Mouse (Mus musculus) midbrain, embryonic 10.5 days (tissue): ENCODE measurements around the gene Fbxo21. TPM values are rescaled to one million over a fixed set of nuclear protein-coding genes. Genes with fewer than 3 reads are reported as not detected.
A peak's percentile ranks its signal among the peaks of the same experiment; 100 is the strongest.

Experiments
- DNase-seq: peaks from one replicate; pipeline ENCODE4 v3.0.0-alpha.2; 2017; ENCODE audit warnings: low spot score
- H3K27ac ChIP-seq: fragments of 300-500 bp; sonication (generic); replicated peaks from 2 replicates; pipeline ENCODE4 v1.5.1; 2016; ENCODE audit warnings: mild to moderate bottlenecking
- H3K27me3 ChIP-seq: fragments of 300-500 bp; sonication (generic); 2 replicates; pipeline ENCODE4 v1.6.1; 2016; ENCODE audit warnings: low read depth, mild to moderate bottlenecking; ENCODE audit not compliant: poor library complexity, severe bottlenecking
- H3K36me3 ChIP-seq: fragments of 300-500 bp; sonication (generic); 2 replicates; pipeline ENCODE4 v1.6.1; 2016; ENCODE audit warnings: mild to moderate bottlenecking, moderate library complexity
- H3K4me1 ChIP-seq: fragments of 300-500 bp; sonication (generic); 2 replicates; pipeline ENCODE4 v1.6.1; 2016
- H3K4me3 ChIP-seq: fragments of 300-500 bp; sonication (generic); 2 replicates; pipeline ENCODE4 v1.5.1; 2016; ENCODE audit warnings: mild to moderate bottlenecking, moderate library complexity
- H3K9me3 ChIP-seq: fragments of 300-500 bp; sonication (generic); replicated peaks from 2 replicates; pipeline ENCODE4 v1.6.1; 2016; ENCODE audit warnings: mild to moderate bottlenecking
- WGBS: fragments of 180-500 bp; shearing (Covaris S2); methylation state at CpG from one replicate; pipeline ENCODE4 v1.1.7; 2016; 5-methylcytosine and 5-hydroxymethylcytosine counted together
- polyA plus RNA-seq: library from polyadenylated mRNA; unstranded; fragments of >200 nt; fragmentation: Nextera tagmentation; extraction: Ambion mirVana; gene quantifications from 2 replicates; pipeline ENCODE4 v1.2.1, GENCODE M21; 2016

Fbxo21 gene
- polyA plus RNA-seq: 105 and 118 TPM in 2 replicates

DNA sequence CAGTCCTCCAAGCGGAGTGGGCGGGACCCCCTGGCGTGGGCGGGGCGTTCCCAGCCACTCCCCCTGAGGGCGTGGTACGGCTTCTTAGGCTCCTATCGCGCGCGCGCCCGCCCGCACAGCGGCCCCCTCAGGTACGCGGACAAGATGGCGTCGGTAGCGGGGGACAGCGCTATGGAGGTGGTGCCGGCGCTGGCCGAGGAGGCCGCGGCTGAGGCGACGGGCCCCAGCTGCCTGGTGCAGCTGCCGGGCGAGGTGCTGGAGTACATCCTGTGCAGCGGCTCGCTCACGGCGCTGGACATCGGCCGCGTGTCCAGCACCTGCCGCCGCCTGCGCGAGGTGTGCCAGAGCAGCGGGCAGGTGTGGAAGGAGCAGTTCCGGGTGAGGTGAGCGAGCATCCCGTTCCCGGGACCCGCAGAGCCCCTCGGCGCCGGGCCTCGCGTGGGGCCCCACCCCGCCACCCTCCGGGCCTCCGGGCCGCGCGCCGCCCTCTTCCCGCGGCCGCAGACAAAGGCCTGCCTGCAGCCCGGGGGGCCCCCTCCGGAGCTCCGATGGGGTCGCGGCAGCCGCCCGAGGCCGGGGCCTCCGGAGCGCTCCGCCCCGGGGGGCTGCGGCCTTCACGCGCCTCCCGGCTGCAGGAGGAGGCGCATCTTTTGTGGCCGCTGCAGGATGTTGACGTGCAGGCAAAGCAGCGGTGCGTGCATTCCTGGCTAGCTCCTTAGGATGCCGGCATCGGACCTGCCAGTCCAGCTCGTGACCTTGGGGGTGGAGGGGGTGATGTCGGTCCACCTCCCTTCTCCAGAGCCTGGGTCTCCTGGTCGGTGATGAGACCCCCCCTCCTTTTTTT, at the start of gene Fbxo21:
Gene Fbxo21 (plus strand): TSS at position 74 of the 844 bp plus-strand sequence.
- DNase-seq: peak; percentile 96
- peak within 1 kb of the TSS; percentile 98 for H3K27ac ChIP-seq
- peaks cover 36% of the 10 kb centered on the region for H3K36me3 ChIP-seq
- peaks cover 30% of the 10 kb centered on the region for H3K4me1 ChIP-seq
- 0 out of 2 replicates have a peak, but pooled peaks cover 4% of the 10 kb centered on the region for H3K27me3 ChIP-seq
- H3K4me3 ChIP-seq: peak within 1 kb of the TSS; percentile 99
- WGBS: under 1% methylated on average over 88 of the region's 88 CpGs
- H3K9me3 ChIP-seq: no peaks in the 10 kb centered on the region

- Histone ChIP-seq H3K4me1 (peaks cover 3% of the 10 kb centered on the region; the same call in 1 of the 2 replicates), H3K27ac (no peak overlapping the region), H3K4me3 (no peak overlapping the region), H3K27me3 (peaks cover 23% of the 10 kb centered on the region), H3K36me3 (no peaks in the 10 kb centered on the region), H3K9me3 (no peaks in the 10 kb centered on the region)
- WGBS: 92% methylated on average over 2 of the region's 2 CpGs
- DNase-seq: no peak
Observed at GRCm38 (mm10) chr5:117928553-117928952, 48.0 kb upstream of the Fbxo21 start.

DNA sequence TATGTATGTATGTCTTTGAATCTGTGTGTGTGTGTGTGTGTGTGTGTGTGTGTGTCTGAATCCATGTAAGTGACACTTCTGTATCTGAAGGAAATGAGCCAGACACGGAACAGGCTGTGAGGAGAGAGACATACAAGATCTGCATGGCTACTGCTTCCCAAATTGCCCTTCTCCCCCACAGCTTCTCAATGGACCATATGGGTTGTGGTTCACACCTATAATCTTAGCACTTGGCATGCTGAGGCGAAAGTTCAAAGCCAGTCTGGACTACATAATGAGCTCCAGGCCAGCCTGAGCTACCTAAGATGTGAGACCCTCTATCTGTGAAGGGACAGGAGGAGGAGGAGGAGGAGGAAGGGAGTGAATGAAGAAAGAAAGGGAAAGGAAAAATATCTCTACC, 44.3 kb upstream of the Fbxo21 start:
- H3K27ac ChIP-seq: no peak overlapping the region
- no peaks in the 10 kb centered on the region for H3K4me1 ChIP-seq
- H3K9me3 ChIP-seq: no peaks in the 10 kb centered on the region
- 89% methylated on average over 2 of the region's 2 CpGs for WGBS
- no peaks in the 10 kb centered on the region for H3K36me3 ChIP-seq
- no peak overlapping the region for H3K4me3 ChIP-seq
- peaks cover 29% of the 10 kb centered on the region for H3K27me3 ChIP-seq
- DNase-seq: no peak

- no peak overlapping the region for H3K4me3 ChIP-seq
- DNase-seq: peak; percentile 86
- H3K4me1 ChIP-seq: no peaks in the 10 kb centered on the region
- H3K27me3 ChIP-seq: peaks cover 29% of the 10 kb centered on the region
- H3K36me3 ChIP-seq: no peaks in the 10 kb centered on the region
- H3K27ac ChIP-seq: no peak overlapping the region
- no peaks in the 10 kb centered on the region for H3K9me3 ChIP-seq
- 5% methylated on average over 8 of the region's 9 CpGs for WGBS
Observed at GRCm38 (mm10) chr5:117932862-117933261, 43.7 kb upstream of the Fbxo21 start.

DNA sequence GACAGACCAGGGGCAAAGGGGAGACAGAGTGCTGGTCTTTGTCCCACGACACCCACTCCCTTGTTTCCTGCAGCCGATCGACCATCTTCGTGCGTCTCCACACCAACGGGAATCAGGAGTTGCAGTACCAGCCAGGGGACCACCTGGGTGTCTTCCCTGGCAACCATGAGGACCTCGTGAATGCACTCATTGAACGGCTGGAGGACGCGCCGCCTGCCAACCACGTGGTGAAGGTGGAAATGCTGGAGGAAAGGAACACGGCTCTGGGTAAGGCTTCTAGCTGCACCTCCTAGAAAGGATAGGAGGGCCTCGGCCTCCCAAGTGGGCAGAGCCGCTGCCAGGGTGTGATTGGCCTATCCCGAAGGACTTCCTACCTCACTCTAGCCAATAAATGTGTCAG, 40.2 kb upstream of the Fbxo21 start:
- Histone ChIP-seq H3K36me3 (no peaks in the 10 kb centered on the region), H3K4me3 (no peak overlapping the region), H3K27me3 (peaks cover 26% of the 10 kb centered on the region), H3K27ac (no peak overlapping the region), H3K4me1 (0 out of 2 replicates have a peak, but pooled peaks cover 4% of the 10 kb centered on the region), H3K9me3 (no peaks in the 10 kb centered on the region)
- 79% methylated on average over 16 of the region's 16 CpGs for WGBS
- no peak for DNase-seq

DNA sequence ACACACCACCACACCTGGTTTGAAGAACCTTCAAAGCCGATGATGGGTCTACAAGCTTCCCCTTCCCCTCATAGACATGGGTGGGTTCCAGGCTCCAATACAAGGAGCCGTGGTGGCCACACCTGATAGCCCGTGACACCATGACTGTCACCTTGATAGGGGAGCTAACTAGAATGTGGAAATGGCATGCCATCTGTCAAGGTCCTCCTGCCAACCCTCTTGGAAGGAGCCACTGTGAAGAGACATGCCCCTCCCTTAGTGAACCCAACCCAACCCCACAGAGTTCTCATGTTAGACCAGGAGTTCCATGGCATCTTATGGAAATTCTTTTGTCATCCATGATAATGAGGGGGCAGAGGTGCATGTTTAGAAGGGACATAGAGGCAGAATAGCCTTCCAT, 39.3 kb upstream of the Fbxo21 start:
- Histone ChIP-seq H3K4me1 (0 out of 2 replicates have a peak, but pooled peaks cover 4% of the 10 kb centered on the region), H3K9me3 (no peaks in the 10 kb centered on the region), H3K36me3 (no peaks in the 10 kb centered on the region), H3K27me3 (peaks cover 19% of the 10 kb centered on the region; the same call in 1 of the 2 replicates), H3K27ac (no peak overlapping the region), H3K4me3 (no peak overlapping the region)
- 86% methylated on average over 3 of the region's 3 CpGs for WGBS
- no peak for DNase-seq

DNA sequence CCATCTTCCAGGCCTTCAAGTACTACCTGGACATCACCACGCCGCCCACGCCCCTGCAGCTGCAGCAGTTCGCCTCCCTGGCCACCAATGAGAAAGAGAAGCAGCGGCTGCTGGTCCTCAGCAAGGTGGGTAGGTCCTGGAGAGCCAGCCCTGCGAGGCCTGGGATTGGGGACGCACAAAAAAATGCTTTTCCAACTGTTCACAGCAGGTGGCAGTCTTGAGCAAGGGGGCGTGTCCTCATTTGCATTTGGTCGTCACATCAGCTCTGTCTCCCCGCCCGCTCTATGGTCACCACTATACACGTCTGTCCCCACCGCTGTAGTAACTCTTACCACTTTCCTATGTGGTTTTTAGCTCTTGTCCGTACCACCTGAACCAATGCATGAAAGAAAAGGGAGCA, 38.3 kb upstream of the Fbxo21 start:
- Histone ChIP-seq H3K36me3 (no peaks in the 10 kb centered on the region), H3K4me3 (peak overlapping the region; percentile 43), H3K27ac (no peak overlapping the region), H3K27me3 (peaks cover 14% of the 10 kb centered on the region; the same call in 1 of the 2 replicates), H3K9me3 (no peaks in the 10 kb centered on the region), H3K4me1 (0 out of 2 replicates have a peak, but pooled peaks cover 4% of the 10 kb centered on the region)
- peak; percentile 81 for DNase-seq
- WGBS: 13% methylated on average over 14 of the region's 14 CpGs

DNA sequence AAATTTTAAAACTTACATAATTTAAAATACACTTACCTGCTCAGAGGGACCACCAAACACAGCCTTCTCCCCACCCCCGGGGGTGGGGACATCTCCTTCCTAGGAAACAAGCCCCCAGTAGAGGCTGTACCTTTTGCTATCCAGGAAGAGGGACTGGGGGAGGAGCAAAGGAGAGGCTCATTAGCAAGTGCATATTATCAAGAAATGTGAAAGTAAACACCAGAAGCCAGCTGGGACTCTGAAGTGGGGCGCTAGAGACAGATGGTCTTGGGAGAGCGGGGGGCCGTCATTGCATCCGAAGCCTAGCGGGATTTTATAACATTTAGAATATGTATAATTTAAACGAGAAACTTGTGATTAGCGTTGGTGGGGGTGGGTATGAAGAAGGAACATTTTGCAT, 37.1 kb upstream of the Fbxo21 start:
- H3K9me3 ChIP-seq: no peaks in the 10 kb centered on the region
- H3K4me3 ChIP-seq: no peak overlapping the region
- H3K27me3 ChIP-seq: peaks cover 14% of the 10 kb centered on the region; the same call in 1 of the 2 replicates
- H3K36me3 ChIP-seq: no peaks in the 10 kb centered on the region
- WGBS: 89% methylated on average over 8 of the region's 8 CpGs
- H3K27ac ChIP-seq: no peak overlapping the region
- no peak for DNase-seq
- 0 out of 2 replicates have a peak, but pooled peaks cover 4% of the 10 kb centered on the region for H3K4me1 ChIP-seq

DNA sequence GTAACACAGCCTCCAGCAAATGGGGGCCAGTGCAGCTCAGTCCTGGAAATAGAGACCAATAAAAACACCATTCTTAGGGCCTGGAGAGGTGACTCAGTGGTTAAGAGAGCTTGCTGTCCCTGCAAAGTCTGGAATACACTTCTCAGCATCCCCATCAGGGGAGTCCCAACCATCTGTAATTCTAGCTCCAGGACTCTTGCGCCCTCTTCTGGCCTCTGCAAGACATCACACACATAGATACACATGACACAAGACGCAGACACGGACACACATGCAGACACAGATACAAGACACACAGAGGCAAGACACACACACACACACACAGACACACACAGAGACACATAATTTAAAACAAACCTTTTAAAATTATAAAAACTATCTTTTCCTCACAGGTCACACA, 35.0 kb upstream of the Fbxo21 start:
- H3K9me3 ChIP-seq: no peaks in the 10 kb centered on the region
- no peaks in the 10 kb centered on the region for H3K36me3 ChIP-seq
- no peak overlapping the region for H3K27ac ChIP-seq
- H3K4me3 ChIP-seq: no peak overlapping the region
- H3K27me3 ChIP-seq: 0 out of 2 replicates have a peak, but pooled peaks cover 5% of the 10 kb centered on the region
- H3K4me1 ChIP-seq: 0 out of 2 replicates have a peak, but pooled peaks cover 4% of the 10 kb centered on the region
- DNase-seq: no peak
- 71% methylated on average over 3 of the region's 3 CpGs for WGBS

GRCm38 (mm10) chr5:117946605-117947004, 29.9 kb upstream of the Fbxo21 start:
- H3K4me1 ChIP-seq: 0 out of 2 replicates have a peak, but pooled peaks cover 3% of the 10 kb centered on the region
- no peak for DNase-seq
- H3K27me3 ChIP-seq: no peaks in the 10 kb centered on the region
- WGBS: 39% methylated on average over 4 of the region's 4 CpGs
- H3K9me3 ChIP-seq: no peaks in the 10 kb centered on the region
- H3K36me3 ChIP-seq: no peaks in the 10 kb centered on the region
- H3K4me3 ChIP-seq: no peak overlapping the region
- H3K27ac ChIP-seq: no peak overlapping the region

DNA sequence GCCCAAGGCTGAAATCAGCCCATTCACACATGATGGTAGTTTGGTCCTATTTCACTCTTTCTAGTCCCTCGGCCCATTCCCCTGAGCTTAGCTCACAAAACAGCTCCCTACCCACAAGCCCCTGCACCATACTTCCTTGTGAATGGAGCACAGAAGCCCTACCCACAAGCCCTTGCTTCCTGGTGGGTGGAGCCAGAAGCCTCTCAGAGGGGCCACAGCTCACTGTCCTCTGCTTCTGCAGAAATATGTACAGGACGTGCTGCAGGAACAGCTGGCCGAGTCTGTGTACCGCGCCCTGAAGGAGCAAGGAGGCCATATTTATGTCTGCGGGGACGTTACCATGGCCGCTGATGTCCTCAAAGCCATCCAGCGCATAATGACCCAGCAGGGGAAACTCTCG, 27.1 kb upstream of the Fbxo21 start:
- 86% methylated on average over 10 of the region's 10 CpGs for WGBS
- DNase-seq: no peak
- Histone ChIP-seq H3K4me3 (no peak overlapping the region), H3K27ac (0 out of 2 replicates have a peak overlapping the region, but pooled peaks have one; percentile 23), H3K27me3 (no peaks in the 10 kb centered on the region), H3K36me3 (no peaks in the 10 kb centered on the region), H3K9me3 (no peaks in the 10 kb centered on the region), H3K4me1 (0 out of 2 replicates have a peak, but pooled peaks cover 3% of the 10 kb centered on the region)

DNA sequence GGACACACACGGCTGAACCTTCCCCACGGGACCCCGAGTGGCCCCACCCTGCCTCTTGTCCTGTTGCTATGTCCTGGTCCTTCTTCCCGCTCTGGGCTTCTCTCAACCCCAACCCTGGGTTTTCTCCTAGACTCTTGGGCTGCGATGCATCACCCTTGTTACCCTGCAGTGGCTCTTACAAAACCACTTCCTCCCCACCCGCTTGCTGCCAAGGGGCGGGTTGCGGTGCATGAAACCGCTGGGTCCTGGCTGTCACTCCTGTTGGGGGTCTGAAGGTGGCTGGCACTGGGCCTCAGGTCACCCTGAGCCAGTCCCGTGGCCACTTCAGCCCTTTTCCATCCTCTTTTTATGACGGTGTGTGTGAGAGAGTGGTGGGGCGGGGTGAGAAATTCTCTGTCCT, 22.6 kb upstream of the Fbxo21 start:
- Histone ChIP-seq H3K4me1 (0 out of 2 replicates have a peak, but pooled peaks cover 3% of the 10 kb centered on the region), H3K27me3 (no peaks in the 10 kb centered on the region), H3K27ac (no peak overlapping the region), H3K9me3 (no peaks in the 10 kb centered on the region), H3K4me3 (no peak overlapping the region), H3K36me3 (no peaks in the 10 kb centered on the region)
- 88% methylated on average over 12 of the region's 12 CpGs for WGBS
- no peak for DNase-seq

DNA sequence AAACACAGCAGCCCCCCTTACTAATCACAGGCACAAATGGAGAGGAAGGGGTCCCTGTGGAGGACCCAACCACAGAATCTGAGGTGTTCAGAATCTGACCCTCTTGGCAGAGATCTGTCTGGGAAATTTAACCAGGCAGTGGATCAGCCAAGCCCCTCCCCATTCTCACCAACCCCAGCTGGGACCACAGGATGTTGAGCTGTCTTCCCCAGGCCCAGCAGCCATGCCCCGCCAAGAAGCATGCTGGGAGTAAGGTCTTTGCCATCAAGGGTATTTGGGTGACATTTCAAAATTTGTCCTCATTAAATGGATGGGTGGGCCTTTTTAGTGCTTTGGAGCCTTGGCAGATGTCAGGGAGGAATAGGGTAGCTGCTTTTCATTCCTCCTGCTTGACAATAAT, 22.1 kb upstream of the Fbxo21 start:
- H3K27me3 ChIP-seq: no peaks in the 10 kb centered on the region
- no peaks in the 10 kb centered on the region for H3K9me3 ChIP-seq
- H3K27ac ChIP-seq: no peak overlapping the region
- no peak for DNase-seq
- WGBS: 76% methylated on average over 1 of the region's 1 CpGs
- H3K4me1 ChIP-seq: 0 out of 2 replicates have a peak, but pooled peaks cover 2% of the 10 kb centered on the region
- no peak overlapping the region for H3K4me3 ChIP-seq
- no peaks in the 10 kb centered on the region for H3K36me3 ChIP-seq
